8 mouse cellular contexts compared by ENCODE assay signal in the genomic region with DNA sequence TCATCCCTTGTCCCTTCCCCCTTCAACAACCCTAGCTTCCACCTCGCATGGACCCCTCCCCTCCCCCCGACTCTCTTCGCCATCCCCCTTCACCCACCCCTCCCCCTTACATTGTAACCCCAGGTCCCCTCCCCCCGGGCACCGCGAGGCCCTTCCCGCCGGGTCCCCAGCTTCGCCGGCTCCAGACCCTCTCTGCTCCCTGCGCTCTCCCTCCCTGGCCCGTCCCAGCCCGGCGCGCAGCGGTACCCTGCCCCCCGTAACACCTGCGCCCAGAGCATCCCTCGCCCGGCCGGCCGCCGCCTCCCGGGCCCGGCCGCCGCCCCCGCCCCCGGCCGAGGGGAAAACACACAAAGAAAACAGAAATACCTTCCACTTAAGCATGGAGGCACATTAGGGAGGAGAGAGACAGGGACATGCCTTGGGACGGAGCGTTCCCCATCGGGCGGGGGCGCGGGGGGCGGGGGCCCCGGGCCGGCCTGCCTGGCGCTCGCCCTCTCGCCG. TPM values are rescaled to one million over a fixed set of nuclear protein-coding genes. Genes with fewer than 3 reads are reported as not detected.
DNase-seq lines count a peak whose midpoint lies in the region; ATAC-seq and TF ChIP-seq lines count a peak whose summit lies in the region.

No protein-coding gene starts in this region.

- no peak overlapping the region for H3K27ac ChIP-seq in intestine, postnatal 0 days (ENCODE audit: low read depth, low read length)
- H3K27ac ChIP-seq in neural tube, embryonic 15.5 days (replicated peaks), result peak overlapping the region; percentile 91

- 3% methylated on average over 30 of the region's 43 CpGs for WGBS in intestine, postnatal 0 days
- under 1% methylated on average over 39 of the region's 43 CpGs for WGBS in neural tube, embryonic 15.5 days

- no peak for TF ChIP-seq CTCF in intestine, postnatal 0 days (IDR thresholded peaks at IDR 0.05; ENCODE audit: low read depth)

- DNase-seq in cerebellum, adult 18-20 months, result peak; percentile 45 to 59
- DNase-seq in cerebellum, postnatal 4 days (ENCODE audit: low spot score in 2 of 2), result no peak
- DNase-seq in right cerebral cortex, postnatal 4 days, result peak; percentile 54
- DNase-seq in right cerebral cortex, postnatal 36 days (ENCODE audit: low spot score in 2 of 2), result no peak
- DNase-seq in frontal cortex, adult 2 months (ENCODE audit: extremely low spot score in 1 of 2, low spot score in 1 of 2), result no peak
- no peak for DNase-seq in adrenal gland, postnatal 36 days

- H3K9me3 ChIP-seq in intestine, postnatal 0 days (ENCODE audit: control insufficient read depth), result no peaks in the 10 kb centered on the region
- no peaks in the 10 kb centered on the region for H3K9me3 ChIP-seq in neural tube, embryonic 15.5 days (replicated peaks)

- peak overlapping the region; percentile 34; the same call in 1 of the 2 replicates for H3K9ac ChIP-seq in intestine, postnatal 0 days (ENCODE audit: low read depth, low read length)
- H3K9ac ChIP-seq in neural tube, embryonic 15.5 days (replicated peaks), result peak overlapping the region; percentile 95

- H3K4me1 ChIP-seq in intestine, postnatal 0 days (replicated peaks; ENCODE audit: control insufficient read depth, insufficient read depth, low read length), result no peaks in the 10 kb centered on the region; the same call in 1 of the 2 replicates
- H3K4me1 ChIP-seq in neural tube, embryonic 15.5 days, result peaks cover 75% of the 10 kb centered on the region

- peaks cover 45% of the 10 kb centered on the region for H3K27me3 ChIP-seq in intestine, postnatal 0 days (replicated peaks; ENCODE audit: control insufficient read depth, insufficient read depth, low read length)
- peaks cover 2% of the 10 kb centered on the region; the same call in 1 of the 2 replicates for H3K27me3 ChIP-seq in neural tube, embryonic 15.5 days (replicated peaks)

- H3K4me3 ChIP-seq in intestine, postnatal 0 days (ENCODE audit: low read depth, low read length), result peak overlapping the region; percentile 62
- peak overlapping the region; percentile 69 for H3K4me3 ChIP-seq in neural tube, embryonic 15.5 days (replicated peaks)

- H3K4me2 ChIP-seq in intestine, postnatal 0 days (replicated peaks; ENCODE audit: low read depth), result peak overlapping the region; percentile 98
- H3K4me2 ChIP-seq in neural tube, embryonic 15.5 days, result peak overlapping the region; percentile 90

- ATAC-seq in intestine, postnatal 0 days, result no peak
- ATAC-seq in neural tube, embryonic 15.5 days (ENCODE audit: low FRiP score), result peak; percentile 45

- no peaks in the 10 kb centered on the region for H3K36me3 ChIP-seq in intestine, postnatal 0 days (ENCODE audit: control insufficient read depth, insufficient read depth)
- H3K36me3 ChIP-seq in neural tube, embryonic 15.5 days, result no peaks in the 10 kb centered on the region

RNA-seq across cellular contexts. Expression of a gene that starts 1.4 kb away (rescaled TPM):
- 0.18 and 0.24 TPM in 2 replicates for polyA plus RNA-seq in intestine, postnatal 0 days (2015; fragmentation: Nextera tagmentation; extraction: Ambion mirVana)
- polyA plus RNA-seq in neural tube, embryonic 15.5 days (2015; fragmentation: Nextera tagmentation; extraction: Ambion mirVana), result 7.2 and 10.5 TPM in 2 replicates
- 117 and 123 TPM in 2 replicates for polyA plus RNA-seq in frontal cortex, adult 2 months (2012; rRNA removed)
- 10 to 100 TPM in 1 of 2 experiments, 1 to 10 TPM in 1; 6.8 to 14.5 TPM for total RNA-seq in adrenal gland, postnatal 36 days (2021)

RNA-seq across cellular contexts. Expression of a gene that starts 54.9 kb away (rescaled TPM):
- polyA plus RNA-seq in intestine, postnatal 0 days (2015; fragmentation: Nextera tagmentation; extraction: Ambion mirVana), result 1.1 and 1.3 TPM in 2 replicates
- polyA plus RNA-seq in neural tube, embryonic 15.5 days (2015; fragmentation: Nextera tagmentation; extraction: Ambion mirVana), result 2.1 TPM in 2 replicates
- 49.4 and 65.0 TPM in 2 replicates for polyA plus RNA-seq in frontal cortex, adult 2 months (2012; rRNA removed)
- total RNA-seq in adrenal gland, postnatal 36 days (2021), result 1 to 10 TPM; 4.9 to 5.8 TPM

Comparison
In these comparisons a context has a peak if more than half of its experiments do, and no peak if none do; other contexts are left out.
1. DNase-seq: peak in cerebellum, adult 18-20 months (2 of 2) and right cerebral cortex, postnatal 4 days (single experiment); none in cerebellum, postnatal 4 days (0 of 2), right cerebral cortex, postnatal 36 days (0 of 2), frontal cortex, adult 2 months (0 of 2) and adrenal gland, postnatal 36 days (0 of 2).
2. RNA of a gene that starts 1.4 kb away (polyA plus RNA-seq): 117 to 123 TPM in frontal cortex, adult 2 months; 7.2 to 10.5 TPM in neural tube, embryonic 15.5 days and 0.18 to 0.24 TPM in intestine, postnatal 0 days; every median in the first group is over 10 times any median in the second.
3. RNA of a gene that starts 54.9 kb away (polyA plus RNA-seq): 49.4 to 65.0 TPM in frontal cortex, adult 2 months; 2.1 TPM in neural tube, embryonic 15.5 days and 1.1 to 1.3 TPM in intestine, postnatal 0 days; every median in the first group is over 10 times any median in the second.